Mouse (Mus musculus) hematopoietic multipotent progenitor cell, adult 10-12 weeks (in vitro differentiated cells): ENCODE measurements around the gene Uxt. TPM values are rescaled to one million over a fixed set of nuclear protein-coding genes. Genes with fewer than 3 reads are reported as not detected.

ENCODE experiments used
- polyA plus RNA-seq: library from polyadenylated mRNA; stranded (reverse); fragments of >175 nt; gene quantifications from 2 replicates; pipeline ENCODE4 v1.2.3, GENCODE M21; 2012; ENCODE audit warnings: low replicate concordance

The Uxt gene
- 5.5 and 19.3 TPM in 2 replicates for polyA plus RNA-seq

DNA sequence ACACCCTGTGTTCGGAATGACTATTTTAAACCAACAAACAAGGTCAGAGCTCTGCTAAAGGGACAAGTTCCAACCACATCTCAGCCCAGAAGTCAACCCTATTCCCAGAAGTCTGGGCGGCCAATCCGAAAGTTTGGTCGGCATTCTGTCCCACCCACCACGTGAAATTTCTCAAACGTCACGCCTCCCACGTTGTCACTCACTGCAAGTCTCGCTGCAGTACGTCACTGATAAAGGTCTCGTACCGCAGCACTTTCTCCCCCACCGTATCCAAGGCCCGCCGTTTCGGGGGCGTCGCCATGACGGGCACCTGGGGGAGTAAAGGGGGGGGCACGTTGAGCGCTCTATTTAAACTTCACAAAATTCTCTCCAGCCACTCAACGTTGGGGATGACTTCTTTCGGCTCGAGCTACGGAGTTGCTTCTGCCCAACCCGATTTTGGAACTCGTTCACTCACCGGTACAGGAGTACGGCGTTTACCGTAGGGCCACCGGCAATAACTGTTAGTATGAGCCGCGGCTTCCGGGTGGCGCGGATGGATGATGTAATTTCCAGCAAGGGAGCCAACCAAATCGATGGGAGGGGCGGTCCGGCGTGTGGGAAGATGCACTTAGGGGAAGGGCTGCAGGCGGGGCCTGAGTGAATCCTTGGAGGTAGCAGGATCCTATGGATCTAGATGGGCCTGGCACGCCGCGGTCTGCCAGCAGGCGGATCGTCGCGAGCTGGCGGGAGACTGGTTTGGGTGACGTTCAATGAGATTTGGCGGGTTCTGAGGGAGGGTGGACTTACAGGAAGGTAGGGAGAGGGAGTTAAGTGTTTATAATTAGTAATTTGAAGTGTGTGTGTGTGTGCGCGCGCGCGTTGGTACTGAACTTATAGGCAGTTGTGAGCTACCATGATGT lies at the start of gene Uxt:
Gene Uxt (minus strand): TSS at position 541 of the 902 bp plus-strand sequence.

GRCm38 (mm10) chrX:20950191-20950880 lies 11.5 kb downstream of the Uxt start, which contains the start of gene Elk1:
Elk1 (minus strand) TSS chrX:20950608.

GRCm38 (mm10) chrX:20931364-20931763 lies 30.5 kb downstream of the Uxt start, which contains the start of gene Cfp:
Cfp (minus strand) TSS chrX:20931555.

GRCm38 (mm10) chrX:20920844-20921364 lies 40.9 kb downstream of the Uxt start, which contains the start of gene Syn1:
Syn1 (minus strand) TSS chrX:20921004.

Other genes with a start within 250 kb of the Uxt start
- 26.3 and 119 TPM in 2 replicates for gene Araf, start 164.2 kb downstream of the Uxt start, polyA plus RNA-seq
- gene Timp1, start 91.9 kb downstream of the Uxt start, polyA plus RNA-seq: 0.55 TPM in 1 of 2 replicates, not detected in the other
- 2.3 and 7.1 TPM in 2 replicates for gene Syn1, start 41.0 kb downstream of the Uxt start, polyA plus RNA-seq
- gene Cfp, start 30.5 kb downstream of the Uxt start, polyA plus RNA-seq: 359 and 470 TPM in 2 replicates
- 18.3 and 18.9 TPM in 2 replicates for gene Elk1, start 11.4 kb downstream of the Uxt start, polyA plus RNA-seq
- 0.07 and 0.99 TPM in 2 replicates for gene Zfp182, start 100.3 kb upstream of the Uxt start, polyA plus RNA-seq
- gene Spaca5, start 106.4 kb upstream of the Uxt start, polyA plus RNA-seq: not detected in 2 replicates
- 0.04 TPM in 1 of 2 replicates, not detected in the other for gene Zfp300, start 127.5 kb upstream of the Uxt start, polyA plus RNA-seq
- gene Ssxa1, start 153.8 kb upstream of the Uxt start, polyA plus RNA-seq: not detected in 2 replicates
- gene Gm21876, start 213.6 kb upstream of the Uxt start, polyA plus RNA-seq: not detected in 2 replicates